Comparison of ENCODE assay signal across 34 mouse cellular contexts in genomic region chr3:158131233-158131632, GRCm38 (mm10).
"Had no signal": no experiment of that assay in that cellular context is flagged by ENCODE, and none has a peak within 500 bp of the region (broad histone marks: within the 10 kb centered on the region; RNA-seq: fewer than 3 reads in every experiment).

No protein-coding gene starts in this region.

- H3K27me3 ChIP-seq: heart, embryonic 13.5 days; heart, embryonic 15.5 days; hindbrain, embryonic 12.5 days; hindbrain, embryonic 13.5 days; hindbrain, embryonic 15.5 days; intestine, embryonic 15.5 days; kidney, embryonic 15.5 days had no signal

- ATAC-seq: hindbrain, embryonic 16.5 days; hindbrain, postnatal 0 days; inflammation-experienced regulatory T-cells, adult 6 months; intestine, embryonic 15.5 days; intestine, embryonic 16.5 days; intestine, postnatal 0 days had no signal

- H3K36me3 ChIP-seq: heart, embryonic 13.5 days; heart, embryonic 15.5 days; hindbrain, embryonic 10.5 days; hindbrain, embryonic 12.5 days; intestine, embryonic 15.5 days; kidney, embryonic 15.5 days had no signal

- H3K4me1 ChIP-seq: heart, embryonic 13.5 days; heart, embryonic 15.5 days; hindbrain, embryonic 10.5 days; hindbrain, embryonic 12.5 days; hindbrain, embryonic 13.5 days; hindbrain, embryonic 15.5 days; intestine, embryonic 15.5 days; kidney, embryonic 15.5 days had no signal

- H3K4me2 ChIP-seq: heart, embryonic 11.5 days; heart, embryonic 13.5 days; heart, embryonic 15.5 days; hindbrain, embryonic 12.5 days; hindbrain, embryonic 13.5 days; hindbrain, embryonic 14.5 days; hindbrain, embryonic 15.5 days; intestine, embryonic 15.5 days; kidney, embryonic 15.5 days had no signal

- DNase-seq: heart, postnatal 10 days; heart, postnatal 14 days; heart, postnatal 36 days; heart, postnatal 4 days; kidney, adult 11 months; kidney, adult 18-20 months; kidney, adult 2 months; kidney, adult 8-10 months; kidney, adult 9 months; kidney, postnatal 10 days; kidney, postnatal 14 days; kidney, postnatal 25 days; kidney, postnatal 36 days; kidney, postnatal 4 days; layer of hippocampus, adult 9-11 months; layer of hippocampus, postnatal 36 days had no signal

- H3K27ac ChIP-seq: heart, embryonic 13.5 days; heart, embryonic 15.5 days; hindbrain, embryonic 10.5 days; hindbrain, embryonic 12.5 days; hindbrain, embryonic 13.5 days; hindbrain, embryonic 14.5 days; hindbrain, embryonic 15.5 days; hindbrain, postnatal 0 days; intestine, embryonic 15.5 days; kidney, embryonic 15.5 days; kidney, postnatal 0 days; left cerebral cortex, adult 2 months had no signal

- H3K4me3 ChIP-seq: heart, embryonic 13.5 days; heart, embryonic 15.5 days; hindbrain, embryonic 10.5 days; hindbrain, embryonic 12.5 days; hindbrain, embryonic 13.5 days; hindbrain, embryonic 15.5 days; intestine, embryonic 15.5 days; kidney, embryonic 15.5 days; layer of hippocampus, adult 2 months; left cerebral cortex, adult 2 months had no signal

- H3K9ac ChIP-seq: heart, embryonic 13.5 days; heart, embryonic 15.5 days; hindbrain, embryonic 12.5 days; hindbrain, embryonic 13.5 days; hindbrain, embryonic 14.5 days; hindbrain, embryonic 15.5 days; intestine, embryonic 15.5 days; kidney, embryonic 15.5 days had no signal

- H3K9me3 ChIP-seq: heart, embryonic 13.5 days; heart, embryonic 15.5 days; hindbrain, embryonic 10.5 days; hindbrain, embryonic 12.5 days; hindbrain, embryonic 13.5 days; hindbrain, embryonic 15.5 days; intestine, embryonic 15.5 days; kidney, embryonic 15.5 days had no signal
